Mouse (Mus musculus): ENCODE results near the gene Gm10447.

Gm10447 gene

DNA sequence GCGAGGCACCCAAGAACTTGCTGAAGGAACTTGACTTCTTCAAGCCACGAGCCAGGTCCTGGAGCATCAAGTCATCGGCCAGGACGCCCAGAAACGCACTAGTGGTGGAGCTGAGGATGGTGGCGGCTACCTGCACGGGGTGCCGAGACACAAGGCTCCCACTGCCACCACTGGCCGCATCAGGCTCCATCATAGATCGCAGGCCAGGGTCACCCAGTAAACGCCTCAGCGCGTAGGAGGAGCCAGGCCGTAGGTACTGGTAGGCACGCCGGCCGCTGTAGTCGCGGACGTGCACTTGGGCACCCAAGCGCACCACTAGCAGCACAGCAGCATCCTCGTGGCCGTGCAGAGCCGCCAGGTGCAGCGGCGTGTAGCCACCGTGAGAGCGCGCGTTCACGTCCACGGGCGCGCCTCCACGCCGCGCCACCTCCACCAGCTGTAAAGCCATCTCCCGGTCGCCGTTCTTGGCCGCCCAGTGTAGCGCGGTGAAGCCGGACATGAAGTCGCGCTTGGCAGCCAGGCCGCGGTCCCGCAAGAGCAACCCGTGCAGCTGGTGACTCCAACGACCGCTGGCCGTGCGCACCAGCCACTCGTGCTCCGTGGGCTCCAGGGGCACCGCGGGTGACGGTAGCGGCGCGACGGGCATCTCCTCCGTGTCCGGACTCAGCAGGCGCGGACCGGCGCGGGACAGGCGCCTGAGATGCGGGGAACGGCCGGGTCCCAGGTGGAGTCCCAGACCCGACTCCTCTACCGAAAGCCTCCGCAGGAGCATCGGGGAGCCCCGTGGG, 21.7 kb upstream of the Gm10447 start:
- no peak for DNase-seq (ENCODE audit: low read depth)

DNA sequence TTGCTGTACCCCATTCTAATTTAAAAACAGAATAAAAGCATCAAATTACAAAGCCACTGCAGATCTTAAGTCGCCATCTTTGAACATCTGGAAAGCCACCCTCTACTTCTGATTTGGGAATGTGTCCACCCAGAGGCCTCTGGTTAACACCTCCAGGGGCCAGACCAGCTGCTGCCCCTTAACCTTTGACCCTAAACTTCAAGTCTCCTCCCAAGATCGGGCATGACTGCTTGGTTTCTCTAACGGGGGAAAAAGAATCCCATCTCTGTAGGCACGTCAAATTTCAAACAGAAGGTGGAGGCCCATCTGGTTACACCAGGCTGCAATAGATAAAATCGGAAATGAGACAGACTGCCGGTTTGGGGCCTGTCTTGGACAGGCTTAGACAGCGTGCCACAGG, 20.9 kb upstream of the Gm10447 start:
- DNase-seq (ENCODE audit: low read depth) = no peak

DNA sequence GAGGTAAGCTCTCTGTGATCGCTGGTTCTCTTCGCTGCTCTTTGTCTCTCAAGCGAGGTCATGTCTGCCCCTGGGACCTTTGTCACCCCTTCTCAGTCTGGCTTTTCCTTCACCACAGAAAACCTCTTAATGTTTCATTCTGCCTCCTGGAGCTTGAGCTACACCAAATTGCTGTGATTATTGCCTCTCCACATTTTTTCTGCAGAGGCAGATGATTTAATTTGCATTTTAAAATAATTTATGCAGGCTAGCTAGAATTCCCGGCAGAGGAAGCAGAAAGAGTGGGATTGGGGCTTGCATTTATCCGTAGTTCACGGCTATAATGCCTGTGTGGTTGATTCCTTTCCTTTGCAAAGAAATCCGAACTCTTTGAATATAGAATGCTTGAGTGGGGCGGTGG, 18.7 kb upstream of the Gm10447 start:
- DNase-seq (ENCODE audit: low read depth) = no peak

DNA sequence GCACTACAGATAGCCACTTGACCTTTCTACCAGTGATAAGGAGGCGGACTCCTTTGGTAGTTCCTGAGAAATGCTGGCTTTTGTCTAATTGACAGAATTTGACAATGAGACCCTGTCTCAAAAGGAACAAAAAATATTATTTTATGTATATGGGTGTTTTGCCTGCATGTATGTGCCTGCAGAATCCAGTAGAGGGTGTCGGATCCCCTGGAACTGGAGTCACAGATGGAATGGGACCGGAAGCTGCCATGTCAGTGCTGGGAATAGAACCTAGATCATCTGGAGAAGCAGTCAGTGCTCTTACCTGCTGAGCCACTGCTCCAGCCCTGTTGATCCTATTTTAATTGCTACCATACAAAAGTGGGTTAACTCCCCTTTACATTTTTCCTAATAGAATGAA, 15.8 kb upstream of the Gm10447 start:
- peak; percentile 41 for DNase-seq (ENCODE audit: low read depth)

DNA sequence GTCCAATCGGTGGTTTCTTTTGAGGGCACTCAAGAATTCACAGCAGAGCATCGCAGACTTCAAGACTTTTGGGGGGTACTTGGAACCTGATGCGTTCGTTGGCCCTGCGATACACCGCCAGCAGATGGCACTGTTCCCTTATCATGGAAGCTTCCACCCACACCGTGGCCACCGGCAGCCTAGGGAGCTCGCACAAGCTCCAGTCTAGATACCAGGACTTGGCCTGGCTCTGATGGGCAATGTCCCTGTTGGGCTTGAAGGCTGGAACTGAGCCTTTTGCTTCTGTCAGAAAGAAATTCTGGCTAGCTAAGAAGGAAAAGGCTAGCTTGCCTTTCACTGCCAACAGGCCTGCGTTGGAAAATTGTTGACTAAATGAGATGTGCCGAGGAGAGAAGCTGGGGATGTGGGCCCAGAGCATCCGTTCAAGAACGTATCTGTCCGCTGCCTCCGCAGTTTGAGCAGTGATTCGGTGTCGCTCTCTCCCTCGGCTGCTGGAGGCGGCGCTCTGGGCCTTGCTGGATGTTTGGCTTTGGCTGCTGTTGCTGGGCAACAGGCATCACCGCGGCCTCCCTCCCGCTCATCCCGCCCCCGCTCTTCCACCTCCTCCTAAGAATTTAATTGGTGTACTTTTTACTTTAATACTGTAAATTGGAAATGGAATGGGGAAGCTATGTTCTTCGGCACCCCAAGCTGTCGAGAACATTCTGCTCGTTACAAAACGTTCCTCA, 13.2 kb upstream of the Gm10447 start, which contains the start of gene Gm9837:
TSS of gene Gm9837 (minus strand) at position 512 of the 728 bp plus-strand sequence.
- peak; percentile 96 for DNase-seq (ENCODE audit: low read depth)

DNA sequence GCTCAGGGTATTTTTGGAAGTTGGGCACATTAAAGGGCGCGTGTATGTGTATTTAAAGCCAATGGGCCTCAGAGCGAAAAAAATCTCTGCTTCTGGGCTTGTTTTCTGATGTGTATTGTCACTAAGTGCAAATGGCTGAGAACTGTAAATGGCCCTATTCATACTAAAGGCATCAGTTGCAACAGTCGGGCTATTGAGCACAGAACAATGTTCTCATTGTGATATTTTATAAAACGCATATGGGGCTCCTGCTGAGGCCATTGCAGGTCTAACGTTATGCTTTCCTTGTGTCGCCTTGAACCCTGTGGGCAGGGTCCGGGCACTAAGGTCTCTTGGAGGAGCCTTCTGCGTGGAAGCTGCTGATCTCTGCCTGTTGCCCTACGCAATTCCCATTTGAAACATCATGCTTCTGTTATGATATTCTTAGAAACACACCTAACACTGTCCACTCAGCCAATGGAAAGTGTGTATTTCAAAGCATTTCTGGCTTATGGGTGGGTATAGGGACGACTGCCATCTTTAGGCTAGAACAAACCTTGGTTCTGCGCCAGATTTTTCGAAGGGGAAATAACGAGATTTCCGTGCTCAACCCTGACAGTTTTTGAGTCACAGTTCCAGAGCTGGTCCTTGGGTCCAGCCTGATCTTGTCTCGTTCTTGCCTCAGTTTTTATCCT, 12.5 kb upstream of the Gm10447 start:
- DNase-seq (ENCODE audit: low read depth) = no peak

DNA sequence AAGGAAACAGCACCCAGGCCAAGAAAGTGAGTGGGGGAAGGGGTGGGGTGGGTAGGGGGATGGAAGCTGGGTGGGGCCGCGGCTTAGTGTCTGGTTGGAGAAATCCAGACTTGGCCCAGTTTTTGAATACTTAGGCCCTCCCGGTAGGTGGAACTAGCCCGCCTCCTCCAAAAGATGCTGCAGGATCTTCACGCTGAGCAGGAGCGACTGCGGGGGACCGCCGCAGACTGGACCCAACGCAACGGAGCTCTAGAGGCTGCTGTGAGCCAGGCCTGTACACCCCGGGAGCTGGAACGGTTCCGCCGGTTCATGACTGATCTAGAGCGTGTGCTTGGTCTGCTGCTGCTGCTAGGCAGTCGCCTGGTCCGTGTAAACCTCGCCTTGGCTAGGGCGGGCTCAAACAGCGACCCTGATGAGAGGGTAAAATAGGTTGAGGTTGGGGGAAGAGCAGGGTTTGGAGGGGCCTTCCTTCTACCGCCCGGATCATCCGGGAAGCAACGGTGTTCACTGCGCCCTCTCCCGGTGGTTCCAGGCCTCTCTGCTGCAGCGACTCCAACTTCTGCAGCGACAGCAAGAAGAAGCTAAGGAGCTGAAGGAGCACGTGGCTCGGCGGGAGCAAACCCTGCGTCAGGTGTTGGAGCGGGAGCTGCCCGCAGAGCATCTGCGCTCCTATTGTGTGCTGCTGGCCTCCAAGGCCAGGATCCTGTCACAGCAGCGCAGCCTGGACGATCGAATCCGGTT, 9.5 kb upstream of the Gm10447 start:
- DNase-seq (ENCODE audit: low read depth) = no peak

DNA sequence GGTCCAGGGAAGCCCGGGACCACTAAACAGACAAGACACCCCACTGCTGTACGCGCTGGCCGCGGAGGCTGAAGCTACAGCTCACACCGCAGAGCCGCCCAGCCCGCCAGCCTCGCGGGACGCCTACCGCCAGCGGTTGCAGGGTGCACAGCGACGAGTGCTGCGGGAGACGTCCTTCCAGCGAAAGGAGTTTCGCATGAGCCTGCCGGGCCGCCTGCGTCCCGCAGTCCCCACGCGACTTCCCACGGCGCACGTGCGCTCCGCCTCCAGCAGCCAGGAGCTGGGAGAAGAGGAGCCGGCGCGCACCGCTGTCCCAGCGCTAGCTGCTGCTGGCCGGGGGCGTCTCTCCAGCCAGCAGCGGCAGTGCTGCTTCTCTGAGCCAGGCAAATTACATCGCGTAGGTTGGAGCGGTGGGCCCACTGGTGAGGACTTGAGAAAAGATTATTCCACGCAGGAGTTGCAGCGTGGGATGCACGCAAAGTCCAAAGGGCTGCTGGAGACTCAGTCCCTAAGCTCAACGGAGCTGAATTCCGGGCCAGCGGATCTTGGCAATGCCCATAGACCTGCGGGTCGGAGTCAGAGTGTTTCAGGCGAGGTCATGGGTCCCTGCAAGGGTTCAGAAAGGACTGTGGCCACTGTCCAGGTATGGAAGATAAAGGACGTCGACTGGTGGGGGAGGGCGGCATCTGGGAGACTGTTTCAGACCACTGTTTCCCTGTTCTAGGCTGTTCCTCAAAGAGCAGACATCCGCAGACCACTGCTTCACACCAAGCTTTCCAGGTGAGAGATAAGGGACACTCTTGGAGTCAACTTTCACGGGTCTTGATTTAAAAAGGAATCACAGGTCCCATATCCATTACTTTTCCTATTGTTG, 6.9 kb upstream of the Gm10447 start:
- no peak for DNase-seq (ENCODE audit: low read depth)

DNA sequence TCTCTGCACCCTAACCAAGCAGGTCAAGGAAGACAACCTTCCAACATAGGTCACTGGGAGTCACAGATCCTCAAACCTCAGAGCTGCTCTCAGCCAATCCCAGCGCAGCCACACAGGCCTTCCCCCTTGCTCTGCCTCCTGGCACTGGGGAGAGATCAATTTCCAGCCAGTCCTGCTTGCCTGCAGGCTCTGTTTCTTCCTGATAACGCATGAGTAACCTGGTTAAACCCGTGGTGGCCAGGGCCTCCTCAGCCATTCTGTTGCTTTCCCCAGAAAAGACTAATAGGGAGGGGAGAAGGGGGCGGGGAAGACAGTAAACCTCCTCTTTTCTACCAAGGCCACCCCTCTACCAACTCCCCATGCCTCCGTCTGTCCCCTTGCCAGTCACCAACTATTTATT, 4.8 kb upstream of the Gm10447 start:
- DNase-seq (ENCODE audit: low read depth) = no peak

DNA sequence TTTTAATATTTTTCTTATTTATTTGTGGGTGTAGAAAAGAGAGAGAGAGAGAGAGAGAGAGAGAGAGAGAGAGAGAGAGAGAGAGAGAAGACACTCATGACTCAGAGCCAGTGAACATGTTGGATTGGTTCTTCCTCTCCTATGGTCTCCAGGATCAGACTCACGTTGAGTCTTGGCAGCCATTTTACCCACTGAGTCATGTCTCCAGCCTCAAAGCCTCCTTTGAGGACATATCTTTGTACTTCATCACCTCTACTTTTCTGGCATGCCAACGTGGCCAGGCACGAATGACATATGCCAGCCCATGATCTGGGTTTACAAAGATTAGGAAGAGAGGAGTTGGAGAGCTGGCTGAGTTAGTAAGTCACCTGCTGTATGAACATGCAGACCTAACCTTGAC, 3.3 kb upstream of the Gm10447 start:
- DNase-seq (ENCODE audit: low read depth) = peak; percentile 78

DNA sequence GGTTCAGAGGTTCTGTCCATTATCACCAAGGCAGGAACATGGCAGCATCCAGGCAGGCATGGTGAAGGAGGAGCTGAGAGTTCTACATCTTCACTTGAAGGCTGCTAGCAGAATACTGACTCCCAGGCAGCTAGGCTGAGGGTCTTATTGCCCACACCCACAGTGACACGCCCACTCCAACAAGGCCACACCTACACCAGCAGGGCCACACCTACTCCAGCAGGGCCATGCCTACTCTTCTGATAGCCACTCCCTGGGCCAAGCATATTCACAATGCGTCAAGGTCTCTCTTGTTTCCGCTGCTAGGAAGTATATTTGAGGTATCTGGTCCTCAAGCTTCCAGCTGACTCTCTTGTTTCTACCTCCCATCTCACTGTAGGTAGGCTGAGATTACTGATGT, 2.1 kb upstream of the Gm10447 start:
- no peak for DNase-seq (ENCODE audit: low read depth)

DNA sequence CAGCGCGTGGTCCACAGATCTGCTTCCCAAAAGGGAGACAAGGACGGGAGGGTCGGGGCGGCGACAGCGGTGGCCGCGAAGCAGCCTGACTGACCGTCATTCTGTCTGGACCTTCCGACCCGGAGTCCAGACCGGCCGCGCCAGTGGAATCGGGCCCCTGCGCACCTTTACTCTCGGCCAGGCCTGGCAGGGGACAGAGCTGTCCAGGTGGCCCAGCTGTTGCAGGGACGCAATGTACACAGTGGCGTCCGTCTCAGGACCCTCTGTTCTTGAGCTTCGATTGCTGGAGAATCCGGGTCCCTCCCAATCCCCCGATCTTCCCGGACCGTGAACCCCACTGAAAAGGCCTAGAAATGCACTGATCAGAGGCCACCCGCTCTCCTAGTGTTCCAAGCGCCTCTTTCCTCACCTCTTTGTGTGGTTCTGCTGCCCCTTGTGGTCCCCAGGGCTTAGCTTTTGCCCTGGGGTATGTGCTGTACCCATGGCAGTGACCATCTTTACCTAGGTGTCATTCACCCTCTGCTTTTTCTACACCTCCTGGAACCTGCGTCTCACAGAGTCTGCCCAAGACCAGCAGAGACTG, 553 bp upstream of the Gm10447 start:
- DNase-seq (ENCODE audit: low read depth) = peak; percentile 37

DNA sequence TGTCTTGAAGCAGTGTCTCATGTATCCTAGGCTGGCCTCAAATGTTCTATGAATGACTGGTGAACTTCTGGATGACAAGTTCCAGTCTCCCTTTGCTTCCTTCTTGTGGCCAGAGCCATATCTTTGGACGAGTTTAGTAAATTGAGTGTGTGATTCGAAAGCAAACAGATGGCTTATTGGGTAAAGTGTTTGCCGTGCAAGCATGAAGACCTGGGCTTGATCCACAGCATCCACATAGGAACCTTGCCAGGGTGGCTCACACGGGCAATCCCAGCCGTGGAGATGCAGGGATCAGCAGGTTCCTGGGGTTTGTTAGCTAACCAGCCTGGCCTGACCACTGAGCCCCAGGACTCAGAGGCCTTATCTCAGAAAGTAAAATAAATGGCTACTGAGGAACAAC, 3.9 kb downstream of the Gm10447 start:
- no peak for DNase-seq (ENCODE audit: low read depth)

DNA sequence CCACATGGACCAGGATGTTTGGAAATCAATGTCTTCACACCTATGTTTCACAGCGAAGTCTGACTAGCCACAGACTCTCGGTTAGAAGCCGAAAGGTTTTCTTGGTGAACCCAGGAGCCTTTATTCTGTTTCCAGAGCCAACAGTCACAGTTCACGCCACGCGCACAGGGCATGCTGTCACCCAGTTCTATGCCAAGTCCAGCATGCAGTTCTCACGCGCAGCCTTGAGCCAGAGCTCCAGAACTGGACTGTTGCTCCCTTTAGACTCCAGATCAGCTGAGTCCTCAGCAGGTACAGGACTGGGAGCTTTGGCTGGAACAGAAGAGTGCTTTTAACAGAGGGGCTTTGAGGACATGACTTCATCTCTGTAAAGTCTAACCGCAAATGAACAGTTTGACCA, 4.5 kb downstream of the Gm10447 start:
- no peak for DNase-seq (ENCODE audit: low read depth)

DNA sequence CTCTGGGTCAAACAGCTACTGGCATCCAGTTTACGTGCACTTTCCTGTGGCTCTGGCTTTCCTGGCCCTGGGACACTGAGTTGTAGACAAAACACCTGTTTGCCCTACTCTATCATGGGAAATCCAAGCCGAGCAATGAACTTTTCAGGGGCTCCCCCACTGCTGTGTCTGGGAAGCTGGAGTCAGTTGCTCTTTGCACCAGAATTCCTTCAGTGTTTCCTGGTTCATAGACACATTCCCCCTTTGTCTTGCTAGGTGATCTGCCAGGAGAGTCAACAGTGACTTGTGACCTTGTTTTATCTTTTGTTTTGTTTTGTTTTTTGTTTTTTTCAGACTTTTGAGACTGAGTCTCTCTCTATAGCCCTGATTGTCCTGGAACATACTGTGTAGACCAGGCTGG, 5.5 kb downstream of the Gm10447 start:
- DNase-seq (ENCODE audit: low read depth) = no peak

DNA sequence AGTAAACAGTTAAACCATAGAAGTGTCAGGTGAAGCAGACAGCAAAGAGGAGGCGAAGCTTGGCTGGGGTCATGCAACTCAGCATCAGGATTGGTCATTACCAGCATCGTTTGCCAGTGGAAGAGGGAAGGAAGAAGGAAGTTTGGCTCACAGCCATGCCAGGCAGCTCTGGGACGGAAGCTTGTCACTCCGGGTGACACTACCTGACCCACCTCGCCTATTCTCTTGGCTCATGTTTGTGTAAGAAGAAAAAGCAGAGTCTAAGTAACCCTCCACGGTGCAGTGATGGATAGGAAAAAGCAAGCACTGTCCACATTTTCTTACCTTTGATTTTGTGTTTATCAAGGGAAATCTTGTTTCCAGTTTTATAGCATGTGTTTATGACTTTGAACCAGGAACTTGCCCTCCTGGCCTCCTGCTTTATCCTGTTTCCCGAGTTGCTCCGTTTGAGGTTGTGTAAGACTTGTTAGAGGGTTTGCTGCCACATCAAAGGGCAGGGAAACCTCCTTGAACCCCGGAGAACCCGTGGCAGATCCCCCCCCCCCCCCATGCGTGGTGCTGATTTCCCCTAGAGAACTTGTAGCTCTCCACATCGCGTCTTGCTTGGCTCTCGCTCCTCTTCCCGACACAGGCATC, 6.7 kb downstream of the Gm10447 start:
- DNase-seq (ENCODE audit: low read depth) = no peak

DNA sequence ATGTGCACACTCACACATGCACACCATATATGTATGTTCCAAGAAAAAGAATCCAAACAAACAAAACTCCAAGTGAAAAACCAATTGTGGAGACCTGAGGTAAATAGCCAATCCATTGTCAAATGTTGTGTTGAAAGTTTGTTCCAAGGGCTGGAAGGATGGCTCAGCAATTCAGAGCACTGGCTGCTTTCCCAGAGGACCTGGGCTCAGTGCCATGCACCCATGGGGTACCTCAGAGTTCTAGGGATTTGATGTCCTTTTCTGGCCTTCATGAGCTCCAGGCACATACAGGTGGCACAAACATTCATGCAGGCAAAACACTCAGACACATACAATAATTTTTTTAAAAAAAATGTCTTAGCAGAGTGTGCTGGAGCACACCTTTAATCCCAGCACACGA, 8.4 kb downstream of the Gm10447 start:
- DNase-seq (ENCODE audit: low read depth) = peak; percentile 46

DNA sequence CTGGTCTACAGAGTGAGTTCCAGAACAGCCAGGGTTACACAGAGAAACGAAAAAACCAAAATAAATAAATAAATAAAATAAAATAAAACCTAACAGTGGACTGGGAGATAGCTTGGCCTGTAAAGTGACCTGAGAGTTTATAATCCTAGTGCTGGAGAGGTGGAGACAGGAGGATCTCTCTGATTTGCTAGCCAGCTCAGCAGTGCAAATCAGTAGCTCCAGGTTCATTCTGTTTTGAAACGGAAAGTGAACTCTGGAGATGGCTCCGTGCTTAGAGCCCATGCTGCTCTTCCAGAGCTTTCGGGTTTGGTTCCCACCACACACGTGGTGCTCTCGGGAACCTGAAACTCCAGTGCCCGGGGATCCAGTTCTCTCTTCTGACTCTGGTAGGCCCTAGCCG, 8.9 kb downstream of the Gm10447 start:
- DNase-seq (ENCODE audit: low read depth) = no peak

DNA sequence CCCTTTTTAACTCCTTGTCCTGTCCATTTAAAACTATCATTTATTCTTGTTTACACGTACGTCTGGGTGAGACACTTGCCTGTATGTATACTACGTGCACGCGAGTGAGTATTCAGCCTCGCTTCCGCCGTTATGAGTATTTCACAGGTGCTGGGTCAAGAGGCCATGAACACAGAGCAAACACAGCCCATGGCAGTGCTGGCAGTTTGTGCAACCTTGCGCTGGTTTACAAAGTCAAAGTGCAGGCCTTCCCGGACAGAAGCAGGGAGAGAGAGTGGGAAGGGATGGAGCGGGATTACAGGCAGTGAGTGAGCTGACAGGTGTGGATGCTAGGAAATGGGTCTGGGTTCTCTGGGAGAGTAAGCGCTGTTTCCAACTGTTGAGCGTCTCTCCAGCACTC, 10.7 kb downstream of the Gm10447 start:
- no peak for DNase-seq (ENCODE audit: low read depth)

DNA sequence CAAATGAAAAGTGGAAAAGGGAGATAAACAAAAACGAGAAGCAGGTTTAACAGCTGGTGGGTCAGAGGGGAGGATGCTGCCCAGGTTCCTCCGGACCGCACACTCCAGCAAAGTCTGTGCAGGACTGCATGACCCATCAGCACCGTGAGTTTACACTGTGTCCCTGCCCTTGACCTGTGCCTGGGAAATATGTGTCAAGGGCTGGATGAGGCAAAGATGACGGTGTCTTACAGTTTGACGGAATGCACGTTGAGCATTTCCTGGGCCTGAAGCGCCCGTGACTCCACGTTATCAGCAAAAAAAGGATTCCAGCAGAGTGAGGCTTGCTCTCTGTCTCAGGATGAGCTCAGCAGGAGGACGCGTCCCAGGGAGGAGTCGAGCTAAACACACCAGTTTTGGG, 11.3 kb downstream of the Gm10447 start:
- DNase-seq (ENCODE audit: low read depth) = no peak

DNA sequence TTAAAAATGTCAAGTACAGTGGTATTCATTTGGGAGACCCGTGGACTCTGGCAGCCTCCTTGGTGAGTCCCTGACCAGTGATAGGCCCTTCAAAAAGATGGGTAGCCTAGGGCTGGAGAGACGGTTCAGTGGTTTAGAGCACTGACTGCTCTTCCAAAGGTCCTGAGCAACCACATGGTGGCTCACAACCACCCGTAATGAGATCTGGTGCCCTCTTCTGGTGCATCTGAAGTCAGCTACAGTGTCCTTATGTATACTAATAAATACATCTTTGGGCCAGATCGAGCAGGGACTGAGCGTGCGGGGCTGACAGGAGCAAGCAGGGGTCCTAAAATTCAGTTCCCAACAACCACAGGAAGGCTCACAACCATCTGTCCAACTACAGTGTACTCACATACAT, 13.0 kb downstream of the Gm10447 start:
- peak; percentile 43 for DNase-seq (ENCODE audit: low read depth)

All from NIH3T3 (cell line).